Mouse (Mus musculus) ovary, postnatal 36 days (tissue): ENCODE results near the gene Acvrl1.

Source experiments
- DNase-seq: peaks from one replicate; pipeline ENCODE4 v3.0.0; 2022; ENCODE audit warnings: low spot score, mixed read lengths

Gene Acvrl1

DNA sequence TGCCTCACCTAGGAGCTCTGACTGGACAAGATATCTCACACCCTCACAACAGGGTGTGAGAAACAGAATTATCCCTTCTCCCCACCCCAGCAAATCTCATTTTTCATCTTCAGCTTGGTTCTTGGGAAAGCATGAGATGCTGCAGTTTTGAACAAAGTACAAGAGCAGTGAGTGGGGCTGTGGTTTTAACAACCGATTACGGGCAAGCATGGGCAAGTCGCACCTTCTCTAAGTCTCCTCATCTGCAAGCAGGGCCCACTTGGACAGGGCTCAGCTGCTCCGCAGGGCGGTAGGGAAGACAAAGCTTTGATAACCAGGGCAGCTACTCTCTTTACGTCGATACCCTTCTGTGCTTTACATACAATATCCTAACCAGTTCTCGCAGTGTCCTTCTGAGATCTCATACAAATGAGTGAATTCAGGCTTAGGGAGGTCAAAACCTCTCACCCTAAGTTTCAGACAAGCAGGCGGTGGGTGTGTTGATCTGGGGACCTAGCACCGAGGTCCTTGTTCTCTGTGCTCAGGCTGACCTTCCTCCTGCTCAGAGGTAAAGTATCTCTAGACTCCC, 42.2 kb downstream of the Acvrl1 start:
- DNase-seq: no peak

GRCm38 (mm10) chr15:101171272-101171671, 43.0 kb downstream of the Acvrl1 start:
- no peak for DNase-seq

- no peak for DNase-seq
Observed at GRCm38 (mm10) chr15:101172016-101172415, 43.7 kb downstream of the Acvrl1 start.

- DNase-seq: peak; percentile 94
Observed at GRCm38 (mm10) chr15:101173421-101174211, 45.3 kb downstream of the Acvrl1 start, which contains the start of gene Acvr1b. Acvr1b (plus strand) TSS chr15:101174067.

DNA sequence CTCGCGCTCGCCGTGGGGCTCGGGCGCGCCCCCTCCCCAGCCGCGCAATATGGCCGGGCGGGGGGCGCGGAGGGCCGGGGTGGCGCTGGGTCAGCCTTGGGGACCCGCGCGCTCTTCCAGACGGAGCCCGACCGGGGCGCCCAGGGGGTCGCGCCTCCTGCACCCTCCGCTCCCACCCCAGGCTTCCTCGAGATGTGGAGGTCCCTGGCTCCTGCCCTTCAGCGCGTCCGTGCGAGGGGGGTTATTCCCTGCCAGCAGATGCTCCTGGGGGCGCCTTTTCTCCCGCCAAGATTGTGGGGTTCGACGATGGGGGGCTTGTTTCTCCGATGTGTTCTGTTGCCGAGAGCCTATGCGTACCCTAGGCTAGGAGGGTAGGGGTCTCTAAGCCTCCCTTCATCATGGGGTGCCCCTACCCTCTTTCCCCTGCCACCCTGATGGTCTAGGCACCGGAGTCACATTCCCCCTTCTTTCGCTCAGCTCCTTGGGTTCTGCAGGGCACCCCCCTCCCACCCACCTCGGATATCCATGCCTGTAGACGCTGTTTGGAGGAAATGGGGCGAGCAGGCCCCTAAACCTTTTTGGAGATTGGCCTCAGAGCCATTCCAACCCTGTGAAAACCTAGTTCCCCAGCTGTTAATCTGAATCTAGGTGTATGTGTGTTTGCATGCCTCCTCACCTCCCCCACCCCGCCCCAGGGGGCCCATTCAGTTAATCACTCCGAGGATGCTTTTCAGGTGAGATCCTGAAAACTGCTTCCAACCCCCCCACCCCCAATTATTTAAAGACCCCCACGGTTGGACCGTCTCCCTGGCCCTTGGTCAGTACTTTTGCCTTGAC, 46.2 kb downstream of the Acvrl1 start:
- DNase-seq: no peak

GRCm38 (mm10) chr15:101175131-101175460, 46.8 kb downstream of the Acvrl1 start:
- DNase-seq: no peak

DNA sequence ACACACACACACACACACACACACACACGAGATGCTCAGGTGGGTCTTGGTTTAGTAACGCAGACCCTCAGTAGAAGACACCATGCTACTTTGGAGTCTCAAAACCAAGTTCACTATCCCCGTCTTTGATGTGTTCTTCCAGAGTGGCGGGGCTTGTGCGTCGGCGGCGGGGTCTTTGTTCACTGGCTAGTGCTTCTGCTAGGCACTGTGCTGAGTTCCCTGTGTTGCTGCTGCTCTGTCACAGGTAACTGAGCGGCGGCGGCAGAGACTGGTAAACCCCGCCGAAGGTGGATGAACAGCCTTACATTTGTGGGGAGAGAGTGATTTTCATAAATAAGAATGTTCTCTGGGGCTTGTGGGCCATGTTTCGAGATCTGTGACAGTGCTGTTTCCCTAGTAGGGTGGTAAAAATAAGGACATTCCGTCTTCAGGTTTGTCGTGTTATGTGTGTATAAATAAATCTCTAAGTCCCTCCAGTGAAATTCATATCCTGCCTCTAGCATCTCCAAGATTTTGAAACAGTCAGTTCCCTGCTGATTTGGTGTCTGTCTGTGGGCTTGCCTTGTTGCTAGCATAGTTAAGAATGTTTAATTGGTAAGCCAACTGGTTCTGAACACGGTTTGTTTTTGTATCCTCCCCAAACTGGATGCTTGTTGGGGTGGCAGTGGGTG, 47.4 kb downstream of the Acvrl1 start:
- no peak for DNase-seq

DNA sequence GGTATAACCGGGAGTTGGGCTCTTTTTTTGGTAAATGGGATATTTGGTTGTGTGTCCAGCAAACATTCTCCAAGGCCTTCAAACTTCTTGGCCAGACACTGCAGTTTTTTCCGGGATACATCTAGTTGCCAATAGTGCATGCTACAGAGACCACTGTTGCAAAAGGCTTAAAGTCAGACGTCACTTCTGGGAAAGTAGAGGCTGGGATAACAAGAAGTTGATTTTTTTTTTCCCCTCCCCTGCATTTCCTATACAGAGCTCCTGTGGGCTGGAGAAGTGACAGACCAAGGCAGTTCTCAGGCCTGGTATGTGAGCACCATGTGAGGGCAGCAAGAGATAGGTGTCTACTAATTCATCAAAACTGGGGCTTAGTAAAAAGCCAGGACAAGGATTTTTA, 48.0 kb downstream of the Acvrl1 start:
- no peak for DNase-seq

DNA sequence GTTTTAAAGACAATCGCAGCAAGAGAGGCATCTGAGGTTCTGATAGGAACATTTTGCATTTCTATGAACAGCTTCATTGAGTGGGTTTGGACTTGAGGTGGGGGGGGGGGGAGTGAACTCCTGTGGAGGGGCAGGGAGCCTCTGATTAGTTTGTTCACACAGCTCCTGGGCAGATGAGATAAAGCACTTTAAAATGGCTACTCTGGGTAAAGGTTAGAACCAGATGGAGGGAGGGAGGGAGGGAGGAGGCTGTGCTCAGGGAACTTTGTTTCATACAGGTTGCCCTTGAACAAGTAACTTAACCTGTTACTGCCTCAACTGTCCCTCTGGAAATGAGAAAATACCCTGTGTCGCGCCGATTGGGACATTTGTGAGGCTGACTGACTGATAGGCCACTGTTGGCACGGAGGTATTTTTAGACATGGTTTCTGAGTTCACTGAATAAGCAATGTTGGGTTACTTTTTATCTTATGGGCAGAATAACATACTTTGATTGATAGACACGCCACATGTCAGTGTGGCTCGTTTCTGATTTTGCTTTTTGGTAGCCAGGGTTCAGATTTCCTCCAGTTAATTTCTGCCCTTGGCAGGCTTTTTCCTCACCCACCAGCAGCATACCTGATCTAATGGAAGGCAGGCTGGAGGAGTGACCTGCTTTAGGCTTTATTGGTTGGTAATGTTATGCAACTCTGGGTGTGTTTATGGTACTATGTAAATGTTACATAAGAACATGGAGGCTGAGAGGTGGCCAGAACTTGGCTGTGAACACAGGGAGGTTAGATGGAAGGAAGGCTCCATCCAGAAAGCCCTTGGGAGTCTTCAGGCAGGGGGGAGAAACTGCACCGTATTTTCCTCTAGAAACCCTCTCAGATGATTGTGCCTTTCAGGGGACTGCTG, 48.7 kb downstream of the Acvrl1 start:
- DNase-seq: no peak

- no peak for DNase-seq
Observed at GRCm38 (mm10) chr15:101180363-101181105, 52.2 kb downstream of the Acvrl1 start.

DNA sequence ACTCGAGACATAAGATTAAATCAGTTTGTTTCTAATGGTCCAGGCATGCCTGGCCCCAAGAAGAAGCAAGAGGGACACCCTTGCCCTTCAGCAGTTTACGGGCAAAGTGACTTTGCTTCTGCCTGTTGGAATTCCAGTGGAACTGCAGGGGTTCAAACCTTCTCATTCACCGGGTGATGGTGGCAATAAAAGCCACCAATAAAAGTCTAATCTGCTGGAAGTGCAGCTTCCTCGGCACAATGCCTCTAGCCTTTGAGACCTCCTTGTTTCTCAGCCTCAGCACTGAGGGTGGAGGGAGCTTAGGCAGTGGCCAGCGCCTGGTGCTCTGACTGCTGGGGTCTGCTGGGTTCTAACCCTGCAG, 52.8 kb downstream of the Acvrl1 start:
- no peak for DNase-seq

- no peak for DNase-seq
Observed at GRCm38 (mm10) chr15:101181500-101181899, 53.2 kb downstream of the Acvrl1 start.

DNA sequence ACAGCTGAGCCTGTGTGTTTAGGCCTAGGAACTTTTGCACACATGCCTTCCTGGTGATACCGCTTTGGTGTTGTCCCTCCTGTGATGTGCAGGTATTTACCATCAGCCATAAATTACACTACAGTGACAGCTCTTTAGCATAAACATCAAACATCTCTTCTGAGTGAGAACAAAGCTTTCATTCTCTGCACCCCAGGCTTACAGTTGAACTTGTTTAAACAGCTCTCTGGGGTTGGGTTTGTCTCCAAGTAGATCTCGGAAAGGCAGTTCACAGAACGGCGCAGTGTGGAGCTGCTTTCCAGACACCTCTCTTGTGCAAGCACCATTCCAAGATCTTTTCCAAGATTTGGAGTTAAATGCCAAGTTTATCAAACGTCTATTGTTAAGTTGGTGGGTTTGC, 54.4 kb downstream of the Acvrl1 start:
- no peak for DNase-seq

DNA sequence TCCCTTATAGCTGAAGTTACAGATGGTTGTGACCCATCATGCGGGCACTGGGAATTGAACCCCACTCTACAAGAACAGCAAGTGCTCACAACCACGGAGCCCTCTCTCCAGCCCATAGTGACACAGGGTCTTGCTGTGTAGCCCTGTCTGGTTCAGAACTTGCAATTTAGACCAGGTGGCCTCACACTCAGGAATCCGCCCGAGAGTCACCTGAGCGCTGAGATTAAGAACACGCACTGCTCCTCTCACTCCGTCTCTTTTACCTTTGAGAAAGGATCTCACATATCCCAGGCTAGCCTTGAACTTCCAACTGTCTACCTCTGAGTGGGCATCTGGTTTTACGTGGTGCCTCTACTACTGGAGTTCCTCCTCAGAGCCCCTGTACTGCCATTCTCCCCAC, 56.0 kb downstream of the Acvrl1 start:
- no peak for DNase-seq

DNA sequence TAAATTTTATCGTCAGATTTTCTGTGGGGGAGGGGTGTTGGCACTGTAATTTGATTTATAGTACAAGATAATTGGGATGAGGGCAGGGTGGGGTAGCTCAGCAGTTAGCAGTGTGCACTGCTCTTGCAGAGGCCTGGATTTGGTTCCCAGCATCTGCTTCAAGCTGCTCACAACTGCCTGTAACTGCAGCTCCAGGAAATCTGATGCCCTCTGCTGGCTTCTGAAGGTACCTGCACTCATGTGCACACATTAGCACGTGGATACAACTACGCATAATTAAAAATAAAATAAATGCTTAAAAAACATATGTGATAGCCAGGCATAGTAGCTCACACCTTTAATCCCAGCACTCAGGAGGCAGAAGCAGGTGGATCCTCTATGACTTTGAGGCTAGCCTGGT, 57.2 kb downstream of the Acvrl1 start:
- DNase-seq: no peak

GRCm38 (mm10) chr15:101187907-101188306, 59.6 kb downstream of the Acvrl1 start:
- no peak for DNase-seq

DNA sequence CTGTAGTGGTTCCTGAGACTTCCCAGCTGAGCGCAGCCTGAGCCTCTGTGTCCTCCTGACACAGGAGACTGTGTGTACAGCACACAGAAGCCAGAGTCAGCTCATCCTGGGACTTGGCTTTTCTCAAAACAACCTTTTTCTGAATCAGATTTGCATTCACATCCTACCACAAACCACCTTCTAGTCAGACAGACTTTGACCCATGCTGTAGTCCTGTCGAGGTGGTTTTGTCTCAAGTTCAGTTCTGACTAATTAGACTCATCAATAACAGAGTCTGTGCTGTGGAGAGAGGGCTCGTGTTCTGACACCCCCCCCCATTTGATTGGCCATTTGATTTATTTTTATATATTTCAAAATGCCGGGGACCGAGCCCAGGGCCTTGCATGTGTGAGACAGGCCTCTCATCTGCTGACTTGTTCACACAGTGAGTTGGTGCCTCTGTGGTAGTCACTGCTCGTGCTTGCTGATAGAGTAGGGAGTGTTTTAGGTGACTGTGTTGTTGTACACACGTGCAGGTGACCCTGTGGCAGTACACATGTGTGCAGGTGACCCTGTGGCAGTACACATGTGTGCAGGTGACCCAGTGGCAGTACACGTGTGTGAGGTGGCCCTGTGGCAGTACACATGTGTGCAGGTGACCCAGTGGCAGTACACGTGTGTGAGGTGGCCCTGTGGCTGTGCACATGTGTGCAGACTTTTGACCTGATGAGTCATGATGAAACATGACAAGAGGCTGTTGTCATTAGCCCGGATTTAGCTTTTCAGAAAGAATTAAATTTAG, 61.8 kb downstream of the Acvrl1 start:
- no peak for DNase-seq

- no peak for DNase-seq
Observed at GRCm38 (mm10) chr15:101190762-101191150, 62.4 kb downstream of the Acvrl1 start.

- peak; percentile 59 for DNase-seq
Observed at GRCm38 (mm10) chr15:101191459-101192259, 63.3 kb downstream of the Acvrl1 start.
